Mouse (Mus musculus): ENCODE measurements around the gene Dgcr8. TPM values are rescaled to one million over a fixed set of nuclear protein-coding genes. Genes with fewer than 3 reads are reported as not detected.

The Dgcr8 gene
- polyA plus RNA-seq, 1 experiment from 2014 or later, result 41.4 TPM

MicroRNA genes within 50 kb of the gene (microRNA counts, 519-probe panel; counts per million panel counts)
- microRNA mmu-miR-1306 (not detected), microRNA mmu-miR-185 (3,405 counts per million, percentile 14 among the panel's probes with 10 or more counts)

Small RNA genes within 50 kb of the gene (microRNA-seq; reads per million reads assigned to microRNA genes)
- gene Gm24572 (3.4 reads per million, percentile 12 among the genes with 10 or more reads in this experiment), gene Mir1306 (275 reads per million, percentile 68 among the genes with 10 or more reads in this experiment), gene Mir185 (151 reads per million, percentile 59 among the genes with 10 or more reads in this experiment)

Other genes starting within 250 kb of the Dgcr8 start
- 99.0 and 101 TPM in 2 replicates for gene Dgcr6, start 236.4 kb downstream of the Dgcr8 start, polyA plus RNA-seq (2014; fragmentation: Nextera tagmentation; extraction: Ambion mirVana)
- 21.5 and 21.6 TPM in 2 replicates for gene Prodh, start 199.0 kb downstream of the Dgcr8 start, polyA plus RNA-seq (2014; fragmentation: Nextera tagmentation; extraction: Ambion mirVana)
- 3.6 and 4.7 TPM in 2 replicates for gene Rtn4r, start 161.6 kb downstream of the Dgcr8 start, polyA plus RNA-seq (2014; fragmentation: Nextera tagmentation; extraction: Ambion mirVana)
- gene Ccdc188, start 71.4 kb downstream of the Dgcr8 start, polyA plus RNA-seq (2014; fragmentation: Nextera tagmentation; extraction: Ambion mirVana), result not detected in 2 replicates
- gene Zdhhc8, start 54.1 kb downstream of the Dgcr8 start, polyA plus RNA-seq (2014; fragmentation: Nextera tagmentation; extraction: Ambion mirVana), result 14.4 and 17.2 TPM in 2 replicates
- 78.3 and 83.4 TPM in 2 replicates for gene Trmt2a, start 40.6 kb downstream of the Dgcr8 start, polyA plus RNA-seq (2014; fragmentation: Nextera tagmentation; extraction: Ambion mirVana)
- gene Ranbp1, start 40.5 kb downstream of the Dgcr8 start, polyA plus RNA-seq (2014; fragmentation: Nextera tagmentation; extraction: Ambion mirVana), result 846 and 1,191 TPM in 2 replicates
- 1.2 and 1.9 TPM in 2 replicates for gene Gm49776, start 30.9 kb downstream of the Dgcr8 start, polyA plus RNA-seq (2014; fragmentation: Nextera tagmentation; extraction: Ambion mirVana)
- gene Tango2, start 58.9 kb upstream of the Dgcr8 start, polyA plus RNA-seq (2014; fragmentation: Nextera tagmentation; extraction: Ambion mirVana), result 19.8 and 20.0 TPM in 2 replicates
- 16.3 and 27.0 TPM in 2 replicates for gene Arvcf, start 58.9 kb upstream of the Dgcr8 start, polyA plus RNA-seq (2014; fragmentation: Nextera tagmentation; extraction: Ambion mirVana)
- 21.9 and 23.6 TPM in 2 replicates for gene Txnrd2, start 137.1 kb upstream of the Dgcr8 start, polyA plus RNA-seq (2014; fragmentation: Nextera tagmentation; extraction: Ambion mirVana)
- gene Comt, start 137.6 kb upstream of the Dgcr8 start, polyA plus RNA-seq (2014; fragmentation: Nextera tagmentation; extraction: Ambion mirVana), result 78.7 and 89.0 TPM in 2 replicates
- 16.3 and 18.0 TPM in 2 replicates for gene Gnb1l, start 209.5 kb upstream of the Dgcr8 start, polyA plus RNA-seq (2014; fragmentation: Nextera tagmentation; extraction: Ambion mirVana)
- 1.9 and 3.0 TPM in 2 replicates for gene Rtl10, start 209.7 kb upstream of the Dgcr8 start, polyA plus RNA-seq (2014; fragmentation: Nextera tagmentation; extraction: Ambion mirVana)

Measured in kidney, embryonic 14.5 days (tissue).